Mouse (Mus musculus) forebrain, embryonic 12.5 days (tissue): ENCODE data around the gene Card10. TPM values are rescaled to one million over a fixed set of nuclear protein-coding genes. Genes with fewer than 3 reads are reported as not detected.

Experiments used
- ATAC-seq: fragments of 200-750 bp; cut with Nextera tagmentation; 2 replicates; pipeline ENCODE4 v1.8.0; 2017; ENCODE audit warnings: moderate TSS enrichment; ENCODE audit not compliant: low FRiP score
- H3K27ac ChIP-seq: fragments of 300-500 bp; sonication (generic); 2 replicates; pipeline ENCODE4 v1.5.1; 2016; ENCODE audit warnings: mild to moderate bottlenecking
- H3K27me3 ChIP-seq: fragments of 300-500 bp; sonication (generic); 2 replicates; pipeline ENCODE4 v1.6.1; 2016; ENCODE audit warnings: mild to moderate bottlenecking
- H3K36me3 ChIP-seq: fragments of 300-500 bp; sonication (generic); replicated peaks from 2 replicates; pipeline ENCODE4 v1.6.1; 2016; ENCODE audit warnings: mild to moderate bottlenecking
- H3K4me1 ChIP-seq: fragments of 300-500 bp; sonication (generic); 2 replicates; pipeline ENCODE4 v1.6.1; 2016
- H3K4me2 ChIP-seq: fragments of 300-500 bp; sonication (generic); 2 replicates; pipeline ENCODE4 v1.6.1; 2016; ENCODE audit warnings: mild to moderate bottlenecking, moderate library complexity
- H3K4me3 ChIP-seq: fragments of 300-500 bp; sonication (generic); replicated peaks from 2 replicates; pipeline ENCODE4 v1.5.1; 2016; ENCODE audit warnings: mild to moderate bottlenecking
- H3K9ac ChIP-seq: fragments of 300-500 bp; sonication (generic); 2 replicates; pipeline ENCODE4 v1.6.1; 2016; ENCODE audit warnings: mild to moderate bottlenecking
- H3K9me3 ChIP-seq: fragments of 300-500 bp; sonication (generic); 2 replicates; pipeline ENCODE4 v1.6.1; 2016
- WGBS: fragments of 180-500 bp; shearing (Covaris S2); methylation state at CpG from one replicate; pipeline ENCODE4 v1.1.7; 2016; 5-methylcytosine and 5-hydroxymethylcytosine counted together
- polyA plus RNA-seq: library from polyadenylated mRNA; unstranded; fragments of >200 nt; fragmentation: Nextera tagmentation; extraction: Ambion mirVana; gene quantifications from 2 replicates; pipeline ENCODE4 v1.2.1, GENCODE M21; 2016

Card10 gene
- polyA plus RNA-seq, 1 experiment from 2014 or later, result 2.1 TPM

GRCm38 (mm10) chr15:78790451-78790850, 12.4 kb downstream of the Card10 start:
- Histone ChIP-seq H3K27me3 (no peaks in the 10 kb centered on the region), H3K4me2 (no peak overlapping the region), H3K9ac (no peak overlapping the region), H3K4me1 (peaks cover 11% of the 10 kb centered on the region; the same call in 1 of the 2 replicates), H3K27ac (no peak overlapping the region), H3K36me3 (no peaks in the 10 kb centered on the region), H3K4me3 (no peak overlapping the region), H3K9me3 (no peaks in the 10 kb centered on the region)
- ATAC-seq, result no peak
- 75% methylated on average over 4 of the region's 4 CpGs for WGBS

GRCm38 (mm10) chr15:78789721-78790323, 13.0 kb downstream of the Card10 start:
- H3K27ac ChIP-seq, result no peak overlapping the region
- no peaks in the 10 kb centered on the region for H3K9me3 ChIP-seq
- H3K27me3 ChIP-seq, result no peaks in the 10 kb centered on the region
- H3K4me3 ChIP-seq, result no peak overlapping the region
- ATAC-seq, result no peak
- no peak overlapping the region for H3K9ac ChIP-seq
- peaks cover 11% of the 10 kb centered on the region; the same call in 1 of the 2 replicates for H3K4me1 ChIP-seq
- WGBS, result 84% methylated on average over 13 of the region's 13 CpGs
- no peak overlapping the region for H3K4me2 ChIP-seq
- H3K36me3 ChIP-seq, result no peaks in the 10 kb centered on the region

GRCm38 (mm10) chr15:78788042-78788441, 14.8 kb downstream of the Card10 start:
- Histone ChIP-seq H3K27me3 (no peaks in the 10 kb centered on the region), H3K9me3 (no peaks in the 10 kb centered on the region), H3K27ac (0 out of 2 replicates have a peak overlapping the region, but pooled peaks have one; percentile 26), H3K4me2 (no peak overlapping the region), H3K36me3 (no peaks in the 10 kb centered on the region), H3K4me3 (no peak overlapping the region), H3K9ac (no peak overlapping the region), H3K4me1 (peaks cover 16% of the 10 kb centered on the region; the same call in 1 of the 2 replicates)
- WGBS, result 78% methylated on average over 3 of the region's 3 CpGs
- no peak for ATAC-seq

GRCm38 (mm10) chr15:78787287-78787856, 15.5 kb downstream of the Card10 start:
- no peak overlapping the region for H3K4me3 ChIP-seq
- ATAC-seq, result no peak
- H3K9me3 ChIP-seq, result no peaks in the 10 kb centered on the region
- H3K9ac ChIP-seq, result no peak overlapping the region
- no peaks in the 10 kb centered on the region; the same call in 1 of the 2 replicates for H3K27me3 ChIP-seq
- no peak overlapping the region for H3K27ac ChIP-seq
- no peak overlapping the region for H3K4me2 ChIP-seq
- 74% methylated on average over 9 of the region's 9 CpGs for WGBS
- H3K4me1 ChIP-seq, result peaks cover 16% of the 10 kb centered on the region; the same call in 1 of the 2 replicates
- H3K36me3 ChIP-seq, result no peaks in the 10 kb centered on the region

GRCm38 (mm10) chr15:78786411-78786818, 16.4 kb downstream of the Card10 start:
- WGBS, result 75% methylated on average over 9 of the region's 9 CpGs
- H3K4me2 ChIP-seq, result no peak overlapping the region
- peak overlapping the region; percentile 54; the same call in 1 of the 2 replicates for H3K27ac ChIP-seq
- H3K9me3 ChIP-seq, result no peaks in the 10 kb centered on the region
- H3K4me3 ChIP-seq, result no peak overlapping the region
- no peak for ATAC-seq
- H3K4me1 ChIP-seq, result peaks cover 16% of the 10 kb centered on the region; the same call in 1 of the 2 replicates
- no peak overlapping the region for H3K9ac ChIP-seq
- no peaks in the 10 kb centered on the region for H3K36me3 ChIP-seq
- H3K27me3 ChIP-seq, result no peaks in the 10 kb centered on the region; the same call in 1 of the 2 replicates

- no peak overlapping the region for H3K9ac ChIP-seq
- no peaks in the 10 kb centered on the region; the same call in 1 of the 2 replicates for H3K27me3 ChIP-seq
- H3K4me3 ChIP-seq, result no peak overlapping the region
- no peaks in the 10 kb centered on the region for H3K9me3 ChIP-seq
- no peaks in the 10 kb centered on the region for H3K36me3 ChIP-seq
- H3K4me1 ChIP-seq, result peaks cover 15% of the 10 kb centered on the region; the same call in 1 of the 2 replicates
- no peak for ATAC-seq
- 23% methylated on average over 7 of the region's 7 CpGs for WGBS
- H3K27ac ChIP-seq, result 0 out of 2 replicates have a peak overlapping the region, but pooled peaks have one; percentile 13
- H3K4me2 ChIP-seq, result no peak overlapping the region
Observed at GRCm38 (mm10) chr15:78785961-78786360, 16.9 kb downstream of the Card10 start.

- no peaks in the 10 kb centered on the region for H3K9me3 ChIP-seq
- no peak overlapping the region for H3K9ac ChIP-seq
- H3K36me3 ChIP-seq, result no peaks in the 10 kb centered on the region
- no peak overlapping the region for H3K27ac ChIP-seq
- ATAC-seq, result no peak
- peaks cover 13% of the 10 kb centered on the region; the same call in 1 of the 2 replicates for H3K4me1 ChIP-seq
- WGBS, result 96% methylated on average over 7 of the region's 7 CpGs
- H3K4me2 ChIP-seq, result no peak overlapping the region
- no peak overlapping the region for H3K4me3 ChIP-seq
- no peaks in the 10 kb centered on the region; the same call in 1 of the 2 replicates for H3K27me3 ChIP-seq
Observed at GRCm38 (mm10) chr15:78785258-78785657, 17.6 kb downstream of the Card10 start.

GRCm38 (mm10) chr15:78784520-78784919, 18.3 kb downstream of the Card10 start:
- Histone ChIP-seq H3K4me3 (no peak overlapping the region), H3K4me2 (no peak overlapping the region), H3K27me3 (peaks cover 4% of the 10 kb centered on the region; the same call in 1 of the 2 replicates), H3K27ac (no peak overlapping the region), H3K4me1 (peaks cover 13% of the 10 kb centered on the region; the same call in 1 of the 2 replicates), H3K36me3 (no peaks in the 10 kb centered on the region), H3K9me3 (no peaks in the 10 kb centered on the region), H3K9ac (no peak overlapping the region)
- ATAC-seq, result no peak
- WGBS, result 68% methylated on average over 5 of the region's 5 CpGs

- ATAC-seq, result no peak
- H3K27ac ChIP-seq, result no peak overlapping the region
- WGBS, result 75% methylated on average over 14 of the region's 14 CpGs
- peaks cover 5% of the 10 kb centered on the region; the same call in 1 of the 2 replicates for H3K27me3 ChIP-seq
- no peak overlapping the region for H3K9ac ChIP-seq
- H3K4me1 ChIP-seq, result peaks cover 24% of the 10 kb centered on the region
- no peak overlapping the region for H3K4me2 ChIP-seq
- H3K36me3 ChIP-seq, result no peaks in the 10 kb centered on the region
- no peak overlapping the region for H3K4me3 ChIP-seq
- H3K9me3 ChIP-seq, result no peaks in the 10 kb centered on the region
Observed at GRCm38 (mm10) chr15:78782348-78783103, 20.3 kb downstream of the Card10 start.

GRCm38 (mm10) chr15:78780908-78781307, 21.9 kb downstream of the Card10 start:
- Histone ChIP-seq H3K4me2 (no peak overlapping the region), H3K27ac (no peak overlapping the region), H3K36me3 (no peaks in the 10 kb centered on the region), H3K9ac (no peak overlapping the region), H3K4me1 (peaks cover 24% of the 10 kb centered on the region), H3K27me3 (peaks cover 5% of the 10 kb centered on the region; the same call in 1 of the 2 replicates), H3K4me3 (no peak overlapping the region), H3K9me3 (no peaks in the 10 kb centered on the region)
- 93% methylated on average over 7 of the region's 7 CpGs for WGBS
- ATAC-seq, result no peak

- Histone ChIP-seq H3K36me3 (no peaks in the 10 kb centered on the region), H3K27ac (no peak overlapping the region), H3K9me3 (no peaks in the 10 kb centered on the region), H3K4me2 (no peak overlapping the region), H3K4me3 (no peak overlapping the region), H3K9ac (no peak overlapping the region), H3K4me1 (peaks cover 19% of the 10 kb centered on the region), H3K27me3 (peaks cover 5% of the 10 kb centered on the region; the same call in 1 of the 2 replicates)
- ATAC-seq, result no peak
- 93% methylated on average over 14 of the region's 14 CpGs for WGBS
Observed at GRCm38 (mm10) chr15:78780359-78780758, 22.5 kb downstream of the Card10 start.

- ATAC-seq, result no peak
- no peak overlapping the region for H3K9ac ChIP-seq
- H3K9me3 ChIP-seq, result no peaks in the 10 kb centered on the region
- no peak overlapping the region for H3K4me3 ChIP-seq
- no peak overlapping the region for H3K4me2 ChIP-seq
- H3K36me3 ChIP-seq, result no peaks in the 10 kb centered on the region
- peaks cover 19% of the 10 kb centered on the region for H3K4me1 ChIP-seq
- no peak overlapping the region for H3K27ac ChIP-seq
- peaks cover 5% of the 10 kb centered on the region; the same call in 1 of the 2 replicates for H3K27me3 ChIP-seq
- 90% methylated on average over 5 of the region's 5 CpGs for WGBS
Observed at GRCm38 (mm10) chr15:78779690-78780089, 23.2 kb downstream of the Card10 start.
